Mouse (Mus musculus) embryonic facial prominence, embryonic 15.5 days (tissue): ENCODE data around the gene Gm17087. TPM values are rescaled to one million over a fixed set of nuclear protein-coding genes. Genes with fewer than 3 reads are reported as not detected.

Experiments used
- ATAC-seq: fragments of 200-750 bp; cut with Nextera tagmentation; 2 replicates; pipeline ENCODE4 v1.8.0; 2017; ENCODE audit warnings: low read depth, moderate TSS enrichment; ENCODE audit not compliant: insufficient number of reproducible peaks, low FRiP score, low TSS enrichment
- H3K27ac ChIP-seq: fragments of 300-500 bp; sonication (generic); replicated peaks from 2 replicates; pipeline ENCODE4 v1.5.1; 2015; ENCODE audit warnings: mild to moderate bottlenecking, inconsistent platforms
- H3K27me3 ChIP-seq: fragments of 300-500 bp; sonication (generic); 2 replicates; pipeline ENCODE4 v1.6.1; 2015; ENCODE audit warnings: inconsistent platforms
- H3K36me3 ChIP-seq: fragments of 300-500 bp; sonication (generic); 2 replicates; pipeline ENCODE4 v1.6.1; 2015; ENCODE audit warnings: mild to moderate bottlenecking, inconsistent platforms
- H3K4me1 ChIP-seq: fragments of 300-500 bp; sonication (generic); 2 replicates; pipeline ENCODE4 v1.6.1; 2015; ENCODE audit warnings: inconsistent platforms
- H3K4me2 ChIP-seq: fragments of 300-500 bp; sonication (generic); replicated peaks from 2 replicates; pipeline ENCODE4 v1.6.1; 2015; ENCODE audit warnings: mild to moderate bottlenecking, inconsistent platforms
- H3K4me3 ChIP-seq: fragments of 300-500 bp; sonication (generic); replicated peaks from 2 replicates; pipeline ENCODE4 v1.5.1; 2015; ENCODE audit warnings: mild to moderate bottlenecking, inconsistent platforms
- H3K9ac ChIP-seq: fragments of 300-500 bp; sonication (generic); 2 replicates; pipeline ENCODE4 v1.6.1; 2015; ENCODE audit warnings: inconsistent platforms
- H3K9me3 ChIP-seq: fragments of 300-500 bp; sonication (generic); replicated peaks from 2 replicates; pipeline ENCODE4 v1.6.1; 2016; ENCODE audit warnings: inconsistent platforms
- WGBS: fragments of 180-500 bp; shearing (Covaris S2); methylation state at CpG from one replicate; pipeline ENCODE4 v1.1.7; 2015; 5-methylcytosine and 5-hydroxymethylcytosine counted together
- polyA plus RNA-seq: library from polyadenylated mRNA; unstranded; fragments of >200 nt; fragmentation: Nextera tagmentation; extraction: Ambion mirVana; gene quantifications from 2 replicates; pipeline ENCODE4 v1.2.1, GENCODE M21; 2015

The Gm17087 gene
- polyA plus RNA-seq, 1 experiment from 2014 or later, result not detected

GRCm38 (mm10) chr17:8562886-8563280 is 3.9 kb downstream of the Gm17087 start:
- WGBS, result 71% methylated on average over 1 of the region's 1 CpGs
- Histone ChIP-seq H3K9ac (no peak overlapping the region), H3K4me2 (no peak overlapping the region), H3K27me3 (no peaks in the 10 kb centered on the region), H3K27ac (no peak overlapping the region), H3K36me3 (no peaks in the 10 kb centered on the region), H3K4me3 (no peak overlapping the region), H3K9me3 (no peaks in the 10 kb centered on the region), H3K4me1 (no peaks in the 10 kb centered on the region)
- ATAC-seq, result no peak

GRCm38 (mm10) chr17:8562101-8562885 is 4.5 kb downstream of the Gm17087 start:
- no peak overlapping the region for H3K27ac ChIP-seq
- no peak overlapping the region for H3K9ac ChIP-seq
- ATAC-seq, result no peak
- H3K4me1 ChIP-seq, result no peaks in the 10 kb centered on the region
- 76% methylated on average over 14 of the region's 14 CpGs for WGBS
- no peaks in the 10 kb centered on the region for H3K27me3 ChIP-seq
- no peak overlapping the region for H3K4me2 ChIP-seq
- H3K36me3 ChIP-seq, result no peaks in the 10 kb centered on the region
- no peaks in the 10 kb centered on the region for H3K9me3 ChIP-seq
- no peak overlapping the region for H3K4me3 ChIP-seq

GRCm38 (mm10) chr17:8557926-8558325 is 8.8 kb downstream of the Gm17087 start:
- Histone ChIP-seq H3K9ac (no peak overlapping the region), H3K4me3 (no peak overlapping the region), H3K9me3 (no peaks in the 10 kb centered on the region), H3K4me2 (no peak overlapping the region), H3K27me3 (no peaks in the 10 kb centered on the region), H3K4me1 (no peaks in the 10 kb centered on the region), H3K36me3 (no peaks in the 10 kb centered on the region), H3K27ac (no peak overlapping the region)
- WGBS, result 70% methylated on average over 8 of the region's 8 CpGs
- no peak for ATAC-seq

GRCm38 (mm10) chr17:8556223-8556622 is 10.5 kb downstream of the Gm17087 start:
- Histone ChIP-seq H3K4me2 (no peak overlapping the region), H3K4me1 (no peaks in the 10 kb centered on the region), H3K9ac (no peak overlapping the region), H3K9me3 (no peaks in the 10 kb centered on the region), H3K4me3 (no peak overlapping the region), H3K27me3 (no peaks in the 10 kb centered on the region), H3K27ac (no peak overlapping the region), H3K36me3 (no peaks in the 10 kb centered on the region)
- ATAC-seq, result no peak
- 80% methylated on average over 6 of the region's 6 CpGs for WGBS

GRCm38 (mm10) chr17:8555785-8556184 is 11.0 kb downstream of the Gm17087 start:
- no peak overlapping the region for H3K4me3 ChIP-seq
- WGBS, result 72% methylated on average over 9 of the region's 9 CpGs
- ATAC-seq, result no peak
- no peak overlapping the region for H3K27ac ChIP-seq
- H3K27me3 ChIP-seq, result no peaks in the 10 kb centered on the region
- H3K9me3 ChIP-seq, result no peaks in the 10 kb centered on the region
- H3K36me3 ChIP-seq, result no peaks in the 10 kb centered on the region
- no peaks in the 10 kb centered on the region for H3K4me1 ChIP-seq
- no peak overlapping the region for H3K9ac ChIP-seq
- H3K4me2 ChIP-seq, result no peak overlapping the region

- no peak for ATAC-seq
- no peak overlapping the region for H3K4me3 ChIP-seq
- no peaks in the 10 kb centered on the region for H3K9me3 ChIP-seq
- H3K36me3 ChIP-seq, result no peaks in the 10 kb centered on the region
- H3K27me3 ChIP-seq, result no peaks in the 10 kb centered on the region
- H3K4me1 ChIP-seq, result no peaks in the 10 kb centered on the region
- H3K9ac ChIP-seq, result no peak overlapping the region
- WGBS, result 85% methylated on average over 6 of the region's 6 CpGs
- no peak overlapping the region for H3K27ac ChIP-seq
- H3K4me2 ChIP-seq, result no peak overlapping the region
Observed at GRCm38 (mm10) chr17:8554219-8554618, 12.5 kb downstream of the Gm17087 start.

- H3K36me3 ChIP-seq, result no peaks in the 10 kb centered on the region
- H3K4me2 ChIP-seq, result no peak overlapping the region
- 79% methylated on average over 3 of the region's 3 CpGs for WGBS
- H3K9me3 ChIP-seq, result no peaks in the 10 kb centered on the region
- no peak overlapping the region for H3K9ac ChIP-seq
- no peaks in the 10 kb centered on the region for H3K4me1 ChIP-seq
- no peaks in the 10 kb centered on the region for H3K27me3 ChIP-seq
- H3K27ac ChIP-seq, result no peak overlapping the region
- no peak for ATAC-seq
- no peak overlapping the region for H3K4me3 ChIP-seq
Observed at GRCm38 (mm10) chr17:8553601-8554000, 13.1 kb downstream of the Gm17087 start.

GRCm38 (mm10) chr17:8552346-8553035 is 14.3 kb downstream of the Gm17087 start:
- 72% methylated on average over 8 of the region's 8 CpGs for WGBS
- Histone ChIP-seq H3K4me3 (no peak overlapping the region), H3K27me3 (no peaks in the 10 kb centered on the region), H3K36me3 (no peaks in the 10 kb centered on the region), H3K4me2 (no peak overlapping the region), H3K4me1 (no peaks in the 10 kb centered on the region), H3K27ac (no peak overlapping the region), H3K9me3 (no peaks in the 10 kb centered on the region), H3K9ac (no peak overlapping the region)
- ATAC-seq, result no peak

- Histone ChIP-seq H3K4me1 (no peaks in the 10 kb centered on the region), H3K4me3 (no peak overlapping the region), H3K27ac (no peak overlapping the region), H3K9ac (no peak overlapping the region), H3K27me3 (no peaks in the 10 kb centered on the region), H3K4me2 (no peak overlapping the region), H3K9me3 (no peaks in the 10 kb centered on the region), H3K36me3 (no peaks in the 10 kb centered on the region)
- no peak for ATAC-seq
- 80% methylated on average over 3 of the region's 3 CpGs for WGBS
Observed at GRCm38 (mm10) chr17:8551641-8552040, 15.1 kb downstream of the Gm17087 start.

GRCm38 (mm10) chr17:8548733-8549132 is 18.0 kb downstream of the Gm17087 start:
- H3K9me3 ChIP-seq, result no peaks in the 10 kb centered on the region

GRCm38 (mm10) chr17:8546366-8546765 is 20.4 kb downstream of the Gm17087 start:
- no peak for ATAC-seq
- WGBS, result 86% methylated on average over 9 of the region's 9 CpGs

More at GRCm38 (mm10) chr17:8548733-8549132, 18.0 kb downstream of the Gm17087 start:
- 83% methylated on average over 4 of the region's 4 CpGs for WGBS
- H3K36me3 ChIP-seq, result no peaks in the 10 kb centered on the region
- no peak for ATAC-seq
- no peak overlapping the region for H3K4me2 ChIP-seq
- no peaks in the 10 kb centered on the region for H3K4me1 ChIP-seq
- H3K27ac ChIP-seq, result no peak overlapping the region
- H3K27me3 ChIP-seq, result no peaks in the 10 kb centered on the region
- no peak overlapping the region for H3K4me3 ChIP-seq
- H3K9ac ChIP-seq, result no peak overlapping the region

More at GRCm38 (mm10) chr17:8546366-8546765, 20.4 kb downstream of the Gm17087 start:
- H3K9me3 ChIP-seq, result no peaks in the 10 kb centered on the region
- H3K27ac ChIP-seq, result no peak overlapping the region
- no peak overlapping the region for H3K9ac ChIP-seq
- H3K4me1 ChIP-seq, result 0 out of 2 replicates have a peak, but pooled peaks cover 5% of the 10 kb centered on the region
- no peak overlapping the region for H3K4me2 ChIP-seq
- H3K27me3 ChIP-seq, result no peaks in the 10 kb centered on the region
- H3K36me3 ChIP-seq, result no peaks in the 10 kb centered on the region
- H3K4me3 ChIP-seq, result no peak overlapping the region
